Mouse (Mus musculus) megakaryocyte-erythroid progenitor cell, adult 5-6 weeks (primary cell): Measurements from ENCODE around the gene Dock6. TPM values are rescaled to one million over a fixed set of nuclear protein-coding genes. Genes with fewer than 3 reads are reported as not detected.
"Not testable (repeated sequence)": the region's sequence is repeated elsewhere in the genome, so short reads cannot be mapped to it uniquely, and the experiment has no call there.

ENCODE experiments used
- ATAC-seq: replicated peaks from 2 replicates; pipeline ENCODE4 v1.8.0; 2016; ENCODE audit warnings: mild to moderate bottlenecking, inconsistent platforms; ENCODE audit not compliant: severe bottlenecking, poor library complexity, low FRiP score, low TSS enrichment
- total RNA-seq, 2 experiments: library from RNA; stranded (forward) in 1 of 2; stranded (reverse) in 1 of 2; fragments of 200-1000, 215-1000 nt in 1 of 2; fragments of >200 nt in 1 of 2; fragmentation: Nextera tagmentation in 1 of 2; gene quantifications; 2 replicates each; pipeline ENCODE4 v1.2.3; 2014 to 2017

Gene Dock6
- total RNA-seq, 2 experiments from 2014 or later, result 0.23 to 0.57 TPM

GRCm38 (mm10) chr9:21818561-21818960, 33.9 kb downstream of the Dock6 start:
- ATAC-seq, result no peak

GRCm38 (mm10) chr9:21818125-21818524, 34.3 kb downstream of the Dock6 start:
- ATAC-seq, result no peak

DNA sequence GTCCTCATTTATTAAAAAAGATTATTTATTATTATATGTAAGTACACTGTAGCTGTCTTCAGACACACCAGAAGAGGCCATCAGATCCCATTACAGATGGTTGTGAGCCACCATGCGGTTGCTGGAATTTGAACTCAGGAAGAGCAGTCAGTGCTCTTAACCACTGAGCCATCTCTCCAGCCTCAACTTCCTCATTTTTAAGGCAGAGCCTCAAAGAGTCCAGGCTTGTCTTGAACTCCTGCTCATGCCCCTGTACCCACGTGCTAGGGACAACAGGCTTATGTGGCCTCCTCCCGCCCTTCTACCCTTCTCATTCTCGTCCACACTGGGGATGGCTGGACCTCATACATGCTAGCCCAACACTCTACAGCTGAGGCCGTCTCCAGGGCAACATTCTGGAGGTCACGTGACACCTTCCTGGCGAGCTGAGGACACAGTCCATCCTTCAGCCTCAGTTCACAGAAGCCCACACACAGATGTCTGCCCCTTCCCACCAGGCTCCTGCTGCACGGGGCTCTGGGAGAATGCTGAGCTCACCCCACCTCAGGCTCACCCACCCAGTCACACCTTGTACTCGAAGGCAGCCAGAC, 35.6 kb downstream of the Dock6 start:
- ATAC-seq, result no peak

GRCm38 (mm10) chr9:21811170-21811569, 41.3 kb downstream of the Dock6 start:
- no peak for ATAC-seq

DNA sequence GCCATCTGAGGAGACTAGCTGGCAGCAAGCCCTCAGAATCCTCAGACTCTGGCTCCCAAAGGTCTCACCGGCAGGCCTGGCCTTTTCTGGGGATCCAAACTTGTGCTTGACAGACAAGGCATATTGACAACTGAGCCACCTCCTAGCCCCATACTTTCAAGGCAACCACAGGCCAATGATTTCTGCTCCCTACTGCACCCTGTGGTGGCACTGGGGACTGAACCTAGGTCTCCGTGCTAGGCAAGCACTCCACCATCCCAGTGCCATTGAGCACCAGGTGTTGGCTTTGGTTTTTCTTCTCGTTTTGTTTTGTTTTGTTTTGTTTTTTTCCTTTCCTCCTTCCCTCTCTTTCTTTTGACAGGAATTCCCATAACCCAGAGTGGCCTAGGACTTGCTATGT, 43.9 kb downstream of the Dock6 start:
- ATAC-seq, result peak; percentile 82; the same call in 1 of the 2 replicates

DNA sequence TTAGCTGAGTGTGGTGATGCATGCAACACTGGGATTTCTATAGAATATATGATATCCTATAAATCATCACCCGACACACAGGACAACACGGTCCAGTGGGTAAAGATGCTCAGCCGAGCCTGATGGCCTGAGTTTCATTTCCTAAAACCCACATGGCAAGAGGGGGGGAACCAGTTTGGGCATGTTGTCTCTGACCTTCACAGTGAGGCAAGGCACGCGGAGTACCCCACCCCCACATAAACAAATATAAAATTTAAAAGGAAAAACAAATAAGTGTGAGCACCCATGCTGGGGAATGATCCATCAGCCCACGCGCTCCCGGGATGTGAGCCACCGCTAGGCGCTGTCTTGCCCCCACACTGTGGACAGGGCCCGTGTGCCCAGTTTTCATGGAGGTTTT, 45.5 kb downstream of the Dock6 start:
- ATAC-seq, result no peak

DNA sequence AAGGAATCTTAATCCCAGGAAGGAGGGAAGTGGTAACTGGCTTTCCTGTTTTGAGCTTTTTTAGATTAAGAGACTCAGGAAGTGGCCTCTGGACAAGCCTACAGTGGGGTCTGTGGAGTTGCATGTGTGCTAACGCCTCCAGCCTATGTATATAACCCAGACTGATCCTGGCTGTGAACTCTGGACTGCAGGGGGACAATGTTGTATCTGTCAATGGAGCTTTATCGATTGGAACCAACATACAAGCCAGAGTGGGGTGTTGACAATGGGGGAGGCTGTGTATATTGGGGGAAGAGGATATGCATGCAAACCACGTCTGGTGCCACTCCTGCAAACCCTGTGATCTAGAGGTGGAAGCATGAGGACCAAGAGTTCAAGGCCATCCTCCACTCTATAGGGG, 46.1 kb downstream of the Dock6 start:
- ATAC-seq, result no peak

DNA sequence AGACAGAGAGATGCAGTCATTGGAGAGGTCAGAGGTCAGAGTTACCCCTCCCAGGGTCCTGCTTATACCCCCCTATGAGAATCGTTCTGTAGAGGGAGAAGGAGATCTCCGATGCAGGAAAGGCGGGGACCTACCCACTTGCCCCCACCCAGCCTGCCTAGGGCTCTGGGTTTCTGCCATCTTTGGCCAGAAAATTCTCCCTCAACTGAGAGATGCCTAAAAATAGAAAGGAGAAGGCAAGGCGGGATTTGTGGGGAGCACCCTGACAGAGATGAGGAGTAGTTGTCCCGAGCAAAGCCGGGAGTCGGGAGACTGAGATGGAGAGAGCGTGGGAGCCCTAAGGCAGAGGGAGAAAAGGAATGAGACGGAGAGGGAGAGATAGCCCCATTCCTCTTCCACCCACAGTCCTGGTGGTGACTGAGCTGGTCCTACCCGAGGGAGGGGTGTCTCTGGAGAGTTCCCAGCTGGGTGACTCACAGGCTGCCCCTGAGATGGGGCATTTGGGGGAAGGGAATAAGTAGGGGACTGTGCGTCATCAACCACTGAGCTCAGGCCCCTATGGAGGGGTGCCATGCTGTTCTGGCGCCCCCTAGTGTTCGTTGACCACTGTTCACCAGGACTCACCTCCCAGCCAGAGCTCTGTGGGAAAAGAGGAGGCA, 48.3 kb downstream of the Dock6 start:
- ATAC-seq, result peak; percentile 73

DNA sequence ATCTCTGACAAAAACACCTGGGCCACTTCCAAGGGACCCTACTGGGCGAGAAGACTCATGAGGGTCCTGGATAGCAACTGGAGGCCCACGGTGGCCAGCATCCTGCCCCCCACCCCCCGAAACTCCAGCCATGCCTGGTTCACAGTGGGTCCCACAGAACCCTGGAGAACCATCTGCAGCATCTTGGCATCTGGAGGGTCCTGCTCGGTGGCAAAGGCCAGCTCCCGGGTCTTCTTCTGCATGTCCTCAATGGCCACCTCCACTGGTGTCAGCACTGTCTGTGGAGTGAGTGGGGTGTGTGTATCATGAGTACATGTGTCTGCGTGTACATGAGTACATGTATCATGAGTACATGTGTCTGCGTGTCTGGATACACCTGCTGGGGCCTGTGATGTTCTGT, 50.8 kb downstream of the Dock6 start:
- no peak for ATAC-seq

DNA sequence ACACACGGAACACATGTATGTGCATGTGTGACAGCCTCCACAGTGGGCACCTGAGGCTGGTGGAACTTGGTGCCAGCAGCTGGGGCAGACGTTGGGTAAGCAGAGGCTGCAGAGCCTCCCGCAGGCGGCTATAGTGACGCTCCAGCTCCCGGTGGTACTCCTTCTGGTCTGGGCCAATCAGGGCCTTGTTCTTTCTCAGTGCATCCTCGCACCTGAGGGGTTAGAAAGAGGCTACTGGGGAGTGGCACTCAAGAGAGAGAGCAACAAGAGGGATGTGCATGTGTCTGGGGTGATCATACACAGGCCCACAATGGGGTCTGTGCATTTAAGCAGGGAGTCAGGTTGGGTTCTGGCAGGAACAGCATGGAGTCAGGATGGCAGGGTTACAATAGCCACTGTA, 51.3 kb downstream of the Dock6 start:
- ATAC-seq, result no peak

DNA sequence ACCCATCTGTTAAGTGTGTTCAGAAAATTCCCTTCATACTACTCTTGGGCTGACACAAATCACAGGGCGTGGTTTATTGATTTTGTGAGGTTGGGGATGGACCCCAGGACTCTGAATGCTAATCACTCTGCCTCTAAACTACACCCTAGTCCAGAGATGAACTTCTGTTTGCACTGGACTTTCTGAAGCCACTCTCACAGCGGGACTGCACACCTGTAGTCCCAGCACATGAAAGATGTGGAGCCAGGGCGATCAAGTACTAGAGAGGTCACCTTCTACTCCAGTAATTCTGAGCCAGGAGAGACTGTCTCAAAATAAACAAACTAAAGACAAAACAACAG, 53.5 kb downstream of the Dock6 start:
- ATAC-seq, result no peak

DNA sequence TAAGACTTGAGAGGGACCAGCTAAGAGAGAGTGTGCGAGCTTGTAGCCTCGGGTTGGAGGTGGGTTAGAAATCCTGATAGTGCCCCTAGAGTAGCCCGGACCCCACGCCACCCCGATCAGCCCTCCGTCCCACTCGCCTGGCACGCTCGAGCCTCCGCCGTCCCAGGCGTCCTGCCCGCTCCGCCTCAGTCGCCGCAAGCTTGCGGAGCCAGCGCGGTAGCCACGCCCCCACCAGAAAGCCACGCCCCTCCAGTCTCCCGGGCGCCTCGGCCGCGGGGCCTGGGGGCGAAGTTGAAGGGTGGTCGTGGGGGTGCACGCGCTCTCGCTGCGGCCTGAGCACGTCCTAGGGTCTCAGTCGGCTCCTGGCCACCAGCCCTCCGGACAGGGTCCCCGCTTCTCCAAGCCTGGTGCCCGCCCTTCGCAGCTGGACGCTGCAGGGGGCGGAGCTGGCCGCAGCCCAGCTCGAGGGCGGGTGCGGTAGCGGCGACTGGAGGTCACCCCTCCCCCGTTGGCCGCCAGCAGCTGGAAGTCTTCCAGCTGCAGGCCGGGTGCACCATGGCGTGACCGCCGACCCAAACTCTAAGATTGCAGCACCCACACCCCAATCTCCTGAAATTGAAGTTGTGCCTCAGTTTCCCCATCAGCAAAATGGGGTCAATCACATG, 54.0 kb downstream of the Dock6 start, which contains the start of gene Kank2:
Gene Kank2, minus strand, starts transcription at position 400 of the 665 bp plus-strand sequence.
- ATAC-seq, result peak; percentile 75

DNA sequence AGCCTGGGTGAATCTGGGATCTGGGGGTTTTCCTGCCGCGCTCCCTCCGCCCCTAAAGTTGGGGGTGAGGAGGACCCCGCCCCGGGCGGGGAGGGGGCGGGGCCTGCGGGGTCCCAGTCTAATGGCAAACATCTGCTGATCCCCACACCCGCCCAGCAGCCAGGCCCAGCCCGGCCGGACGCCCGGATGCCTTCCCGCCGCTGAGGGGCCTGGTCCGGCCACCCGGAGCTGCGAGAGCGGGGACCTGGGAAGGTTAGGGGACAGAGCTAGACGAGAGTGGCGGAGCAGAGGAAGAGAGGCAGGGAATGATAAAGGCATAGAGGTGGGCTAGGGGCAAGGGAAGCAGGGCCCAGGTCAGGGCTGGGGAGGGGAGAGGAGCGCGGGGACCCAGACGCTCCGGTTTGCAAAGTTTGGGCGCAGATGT, 54.5 kb downstream of the Dock6 start:
- ATAC-seq, result peak; percentile 28

GRCm38 (mm10) chr9:21796919-21797318, 55.5 kb downstream of the Dock6 start:
- ATAC-seq, result no peak

DNA sequence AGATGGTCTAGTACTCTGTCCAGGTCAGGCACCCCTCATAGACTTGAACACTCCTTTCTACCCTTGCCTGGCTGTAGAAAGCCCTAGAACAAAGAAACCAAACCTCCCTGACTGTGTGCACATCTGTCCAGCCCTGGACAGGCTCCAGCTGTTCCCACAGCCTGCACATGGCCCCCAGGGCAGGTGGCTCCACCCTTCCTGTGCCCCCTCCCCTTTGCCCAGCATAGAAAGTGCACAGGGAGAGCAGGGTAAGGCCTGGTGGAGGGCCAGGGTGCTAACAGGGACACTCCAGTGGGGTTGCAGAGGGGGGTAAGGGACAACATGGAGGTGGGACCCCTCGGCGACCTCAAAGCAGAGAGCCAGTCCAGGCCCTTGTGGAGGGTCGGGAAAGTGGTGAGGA, 56.2 kb downstream of the Dock6 start:
- ATAC-seq, result no peak

DNA sequence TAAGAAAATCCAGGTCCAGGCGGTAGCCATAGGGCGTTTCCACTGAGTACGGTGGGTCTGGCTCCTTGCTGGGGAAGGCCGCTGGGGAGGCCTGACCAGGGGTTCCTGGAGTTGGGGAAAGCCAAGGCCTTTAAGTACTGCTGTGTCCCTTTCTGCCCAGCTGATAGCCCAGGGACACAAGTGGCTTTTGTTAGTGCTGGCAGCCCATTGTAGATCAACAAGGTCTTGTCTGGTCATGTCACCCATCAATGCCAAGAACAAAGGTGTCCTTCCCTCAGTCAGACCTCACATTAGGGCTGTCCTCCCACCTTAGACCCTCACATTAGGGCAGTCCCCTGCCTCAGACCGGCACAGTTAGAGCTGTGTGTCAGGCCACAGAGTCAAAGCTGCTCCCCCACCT, 56.9 kb downstream of the Dock6 start:
- no peak for ATAC-seq

- no peak for ATAC-seq
These were observed 57.5 kb downstream of the Dock6 start for GRCm38 (mm10) chr9:21794925-21795324.

DNA sequence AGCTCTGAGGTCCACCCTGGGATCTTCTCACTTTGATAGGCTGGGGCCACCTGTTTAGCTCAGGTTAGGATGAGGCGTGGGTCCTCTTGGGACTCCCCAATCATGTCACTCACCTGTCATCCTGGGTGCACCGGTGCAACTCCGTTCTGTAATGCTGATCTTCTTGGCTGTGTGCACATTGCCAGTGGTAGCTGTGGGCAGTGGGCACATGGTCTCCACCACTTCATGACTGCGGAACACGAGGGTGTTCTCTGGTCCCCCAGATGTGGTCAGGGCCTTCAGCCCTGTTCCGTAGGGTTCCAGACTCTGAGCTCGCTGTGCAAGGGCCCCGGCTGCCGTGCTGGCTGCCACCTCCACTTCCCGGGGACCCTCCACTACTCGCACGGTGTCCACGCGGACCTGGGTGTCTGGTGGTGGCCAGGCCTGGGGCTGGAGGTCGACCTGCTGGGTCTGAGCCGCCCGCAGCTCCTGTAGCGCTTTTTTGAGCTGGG, 58.0 kb downstream of the Dock6 start:
- no peak for ATAC-seq

DNA sequence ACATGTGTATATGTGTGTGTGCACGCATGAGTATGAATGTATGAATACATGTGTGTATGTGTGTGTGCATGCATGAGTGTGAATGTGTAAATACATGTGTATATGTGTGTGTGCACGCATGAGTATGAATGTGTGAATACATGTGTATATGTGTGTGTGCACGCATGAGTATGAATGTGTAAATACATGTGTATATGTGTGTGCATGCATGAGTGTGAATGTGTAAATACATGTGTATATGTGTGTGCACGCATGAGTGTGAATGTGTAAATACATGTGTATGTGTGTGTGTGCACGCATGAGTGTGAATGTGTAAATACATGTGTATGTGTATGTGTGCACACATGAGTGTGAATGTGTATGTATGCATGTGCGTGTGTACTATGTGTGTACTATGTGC, 58.9 kb downstream of the Dock6 start:
- ATAC-seq, result not testable (repeated sequence)

- peak; percentile 38; the same call in 1 of the 2 replicates for ATAC-seq
These were observed 59.8 kb downstream of the Dock6 start for GRCm38 (mm10) chr9:21792644-21793043.

GRCm38 (mm10) chr9:21791861-21792260, 60.6 kb downstream of the Dock6 start:
- ATAC-seq, result no peak
